Mouse (Mus musculus) megakaryocyte, embryonic 14.5 days (primary cell): ENCODE measurements at regions not wholly inside any gene's neighbourhood (a gene's known extent, or its start where the extent isn't known, plus 50 kb on each side); places are given as distances from the start of the nearest gene placed in this dataset.

Source experiments
- FLI1 ChIP-seq: IDR thresholded peaks from 2 replicates; pipeline ENCODE4 v1.6.1; 2012; ENCODE audit warnings: low read length, inconsistent platforms, mixed read lengths
- GATA1 ChIP-seq: IDR thresholded peaks from 3 replicates; pipeline ENCODE4 v1.6.1; 2012; ENCODE audit warnings: mixed read lengths, low read length, inconsistent platforms, borderline replicate concordance

GRCm38 (mm10) chr8:34485346-34485745 is 373.8 kb upstream of the Gm10131 start:
- TF ChIP-seq GATA1 (no peak), FLI1 (no peak)
